Mouse (Mus musculus) ES-E14 (cell line): ENCODE measurements at regions not wholly inside any gene's neighbourhood (a gene's known extent, or its start where the extent isn't known, plus 50 kb on each side); places are given as distances from the start of the nearest gene placed in this dataset.

Experiments used
- MAFK ChIP-seq: IDR thresholded peaks from 2 replicates; pipeline ENCODE4 v1.6.1; 2014; ENCODE audit warnings: mild to moderate bottlenecking, low read depth, low read length, inconsistent platforms; ENCODE audit not compliant: insufficient read depth
- ZNF384 ChIP-seq: IDR thresholded peaks from 2 replicates; pipeline ENCODE4 v1.6.1; 2012; ENCODE audit warnings: low read depth, low read length, inconsistent platforms

- TF ChIP-seq MAFK (no peak), ZNF384 (no peak)
Measured at GRCm38 (mm10) chr15:71010773-71011172, 2823.6 kb upstream of the Gm6569 start.
